Mouse (Mus musculus): ENCODE data around the gene Arid3a.

- TF ChIP-seq CTCF (IDR thresholded peaks at IDR 0.05; ENCODE audit: control insufficient read depth, insufficient read depth, low read length), result no peak
- no peak for TF ChIP-seq POLR2A (IDR thresholded peaks at IDR 0.05; ENCODE audit: borderline replicate concordance, control insufficient read depth, low read depth, low read length)
Observed at GRCm38 (mm10) chr10:79955691-79956090, 28.8 kb downstream of the Arid3a start.

Measured in bone marrow, adult 2 months (tissue).